In the genomic region with DNA sequence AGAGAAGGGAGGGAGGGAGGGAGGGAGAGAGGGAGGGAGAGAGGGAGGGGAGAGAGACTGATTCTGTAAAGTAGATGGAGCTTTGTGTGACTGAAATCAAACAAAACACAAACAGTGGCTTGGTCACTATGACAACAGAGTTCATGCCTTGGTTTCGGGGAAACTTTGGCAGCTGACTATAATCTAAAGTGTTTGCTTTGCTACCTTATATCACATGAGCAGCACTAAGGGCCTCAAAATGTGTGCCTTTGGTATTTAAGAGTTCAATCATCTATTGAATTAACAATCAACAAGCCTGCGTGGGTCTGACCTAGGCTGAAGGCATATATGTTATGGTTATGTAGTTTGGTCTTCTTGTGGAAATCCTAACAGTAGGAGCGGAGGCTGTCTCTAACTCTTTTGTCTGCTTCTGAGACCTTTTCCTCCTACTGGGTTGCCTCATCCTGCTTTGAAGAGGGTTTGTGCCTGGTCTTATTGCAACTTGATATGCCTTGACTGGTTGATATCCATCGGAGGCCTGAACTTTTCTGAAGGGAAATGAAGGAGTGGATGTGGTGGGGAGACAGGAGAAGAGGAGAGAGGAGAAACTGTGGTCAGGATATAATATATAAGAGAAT, we compare ENCODE assay signal across 14 mouse cellular contexts. TPM values are rescaled to one million over a fixed set of nuclear protein-coding genes. Genes with fewer than 3 reads are reported as not detected.
DNase-seq lines count a peak whose midpoint lies in the region.
"Had no signal": no experiment of that assay in that cellular context is flagged by ENCODE, and none has a peak within 500 bp of the region (broad histone marks: within the 10 kb centered on the region; RNA-seq: fewer than 3 reads in every experiment).

No protein-coding gene starts in this region.

- intact Hi-C loops in left cerebral cortex, postnatal 36 days (cut with DNase I) = no loop called here

- peak; percentile 32 for DNase-seq in embryo, embryonic 10 days (ENCODE audit: low spot score)
- no peak for DNase-seq in embryo, embryonic 9.5 days (ENCODE audit: extremely low spot score)
- DNase-seq in retina, postnatal 1 day = peak; percentile 24
- DNase-seq in retina, embryonic 14.5 days (ENCODE audit: low spot score) = no peak
- DNase-seq in lung, postnatal 14 days = peak; percentile 21
- no peak for DNase-seq in left cerebral cortex, postnatal 36 days (ENCODE audit: low spot score in 2 of 2)
- DNase-seq in ovary, postnatal 14 days (ENCODE audit: low spot score) = no peak
- no peak for DNase-seq in right cerebral cortex, postnatal 25 days
- DNase-seq: cerebellum, adult 11 months; cerebellum, postnatal 25 days; gastrocnemius, postnatal 14 days; kidney, adult 11 months; kidney, postnatal 10 days; thymus, postnatal 36 days had no signal

RNA-seq across cellular contexts. Expression of a gene that starts 15.1 kb away (rescaled TPM):
- 10 to 100 TPM in 1 of 2 experiments, 1 to 10 TPM in 1; 8.8 to 11.8 TPM for total RNA-seq in left cerebral cortex, postnatal 36 days (2021)

Comparison
In these comparisons a context has a peak if more than half of its experiments do, and no peak if none do; other contexts are left out.
1. DNase-seq: peak in embryo, embryonic 10 days (single experiment), retina, postnatal 1 day (single experiment) and lung, postnatal 14 days (single experiment); none in embryo, embryonic 9.5 days (single experiment), retina, embryonic 14.5 days (single experiment), left cerebral cortex, postnatal 36 days (0 of 2), ovary, postnatal 14 days (single experiment) and right cerebral cortex, postnatal 25 days (single experiment).